Mouse (Mus musculus): ENCODE measurements around the gene Ak9.

DNA sequence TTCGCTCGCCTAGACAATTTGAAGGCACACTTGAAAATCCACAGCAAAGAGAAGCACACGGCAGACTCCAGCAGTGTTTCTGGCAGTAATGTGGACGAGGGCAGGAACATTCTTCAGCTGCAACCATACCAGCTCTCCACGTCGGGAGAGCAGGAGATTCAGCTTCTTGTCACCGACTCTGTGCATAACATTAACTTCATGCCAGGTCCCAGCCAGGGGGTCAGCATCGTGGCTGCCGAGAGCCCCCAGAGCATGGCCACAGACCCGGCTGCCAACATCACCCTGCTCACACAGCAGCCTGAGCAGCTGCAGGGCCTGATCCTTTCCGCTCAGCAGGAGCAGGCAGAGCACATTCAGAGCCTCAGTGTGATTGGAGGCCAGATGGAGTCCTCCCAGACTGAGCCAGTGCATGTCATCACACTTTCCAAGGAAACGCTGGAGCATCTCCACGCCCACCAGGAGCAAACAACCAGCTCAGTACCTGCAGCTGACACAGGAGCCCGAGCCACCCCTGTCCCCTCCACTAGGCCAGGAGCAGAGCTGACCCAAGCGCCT is 160.7 kb downstream of the Ak9 start:
- no peak for TF ChIP-seq CTCF (IDR thresholded peaks at IDR 0.05; ENCODE audit: control insufficient read depth, insufficient read depth, insufficient replicate concordance, low read depth, low read length)
- no peak for TF ChIP-seq POLR2A (IDR thresholded peaks at IDR 0.05; ENCODE audit: control insufficient read depth, low read depth, low read length)
